Mouse (Mus musculus) kidney, adult 8-10 months (tissue): ENCODE data around the gene Abat.

ENCODE experiments used
- DNase-seq, 2 experiments: peaks; one replicate each; pipeline ENCODE4 v3.0.0; 2022

Gene Abat

GRCm38 (mm10) chr16:8513236-8513906 lies at the start of gene Abat:
Gene Abat, plus strand, starts transcription at chr16:8513429.
- peak; percentile 97 to 98 for DNase-seq

DNA sequence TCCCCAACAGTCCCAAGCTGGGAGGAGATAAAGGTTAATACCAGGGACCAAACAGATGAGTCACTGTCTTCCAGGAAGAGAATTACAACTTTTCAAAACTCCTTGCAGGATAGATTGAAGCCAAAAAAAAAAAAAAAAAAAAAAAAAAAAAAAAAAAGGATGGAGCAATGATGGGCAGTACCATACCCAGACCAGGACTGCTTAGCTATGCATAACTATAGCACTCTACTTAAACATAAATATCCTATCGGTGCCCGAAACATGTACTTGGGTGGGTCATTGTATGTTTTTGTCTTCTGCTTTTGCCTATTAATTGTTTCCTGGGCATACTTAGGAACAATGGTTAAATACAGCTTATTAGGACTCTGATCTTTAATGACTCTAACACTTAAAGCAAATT lies 43.1 kb upstream of the Abat start:
- DNase-seq = no peak

GRCm38 (mm10) chr16:8470603-8471481 lies 42.4 kb upstream of the Abat start, which contains the start of gene Mettl22:
Gene Mettl22, plus strand, starts transcription at chr16:8470788.
- peak; percentile 91 for DNase-seq

DNA sequence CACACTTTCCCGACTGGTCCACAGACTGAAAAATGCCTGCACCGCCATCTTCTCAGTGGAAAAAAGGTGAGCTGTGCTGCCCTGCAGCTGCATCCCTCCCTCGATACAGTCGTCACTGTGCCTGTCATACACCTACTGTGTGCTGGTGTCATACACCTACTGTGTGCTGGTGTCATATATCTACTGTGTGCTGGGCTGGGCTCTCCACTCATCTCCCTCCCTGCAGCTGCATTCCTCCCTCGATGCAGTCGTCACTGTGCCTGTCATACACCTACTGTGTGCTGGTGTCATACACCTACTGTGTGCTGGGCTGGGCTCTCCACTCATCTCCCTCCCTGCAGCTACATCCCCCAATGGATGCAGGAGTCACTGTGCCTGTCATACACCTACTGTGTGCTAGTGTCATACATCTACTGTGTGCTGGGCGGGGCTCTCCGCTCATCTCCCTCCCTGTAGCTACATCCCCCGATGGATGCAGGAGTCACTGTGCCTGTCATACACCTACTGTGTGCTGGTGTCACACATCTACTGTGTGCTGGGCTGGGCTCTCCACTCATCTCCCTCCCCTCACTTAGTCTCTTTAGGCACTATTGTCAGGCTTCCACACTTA lies 25.7 kb upstream of the Abat start:
- DNase-seq = no peak

DNA sequence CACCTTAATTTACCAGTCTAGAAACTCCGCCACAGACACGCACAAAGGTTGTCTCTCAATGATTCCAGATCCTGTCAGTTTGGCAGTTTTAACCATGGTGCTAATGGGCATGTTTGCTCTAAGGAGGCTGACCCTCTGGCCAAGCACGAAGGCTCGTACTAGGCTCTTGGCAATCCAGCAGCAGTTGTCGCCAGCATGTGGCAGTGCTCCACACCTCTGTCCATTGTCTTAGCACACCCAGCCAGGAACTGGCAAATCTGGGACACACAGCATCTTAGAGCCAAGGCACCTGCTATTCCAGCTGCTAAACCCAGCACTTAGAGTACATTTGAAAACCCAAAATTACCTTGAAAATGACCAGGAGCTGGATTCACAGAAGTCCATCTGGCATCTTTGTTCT lies 23.9 kb upstream of the Abat start:
- DNase-seq = no peak

DNA sequence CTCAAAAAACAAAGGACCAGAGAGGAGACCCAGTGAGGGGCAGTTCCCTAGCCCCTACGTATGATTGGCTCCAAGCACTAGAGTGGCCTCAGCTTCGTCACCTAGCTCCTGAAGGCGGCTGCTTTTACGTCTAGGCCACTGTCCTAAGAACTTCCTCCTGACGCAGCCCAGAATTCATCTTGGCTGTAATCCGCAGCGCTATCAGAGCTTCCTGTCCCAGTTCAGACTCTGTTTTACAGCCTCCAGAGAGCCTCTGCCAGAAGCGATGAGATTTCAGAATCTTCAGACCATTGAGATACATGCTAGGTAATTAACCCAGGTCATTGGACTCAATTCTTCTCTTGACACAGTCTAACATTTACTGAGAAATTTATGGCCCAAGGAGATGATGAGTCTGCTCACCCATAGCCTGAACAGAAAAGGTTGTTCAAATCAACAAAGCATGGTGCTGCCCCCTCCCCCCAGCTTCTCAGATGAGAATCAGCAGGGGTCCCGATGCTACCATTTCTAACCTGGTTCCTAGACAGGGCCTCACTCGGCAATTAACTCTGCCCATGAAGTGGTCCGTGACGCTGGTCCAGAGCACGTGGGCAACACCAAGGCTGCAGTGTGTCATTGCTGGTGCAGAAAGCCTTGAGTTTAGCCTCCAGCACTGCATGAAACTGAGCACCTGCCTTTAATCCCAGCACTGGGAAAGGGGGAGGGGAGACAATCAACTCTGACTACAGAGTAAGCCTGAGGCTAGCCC lies 21.3 kb upstream of the Abat start:
- peak in 1 of 2 experiments; percentile 15 for DNase-seq

- peak; percentile 60 to 68 for DNase-seq
These were observed 19.0 kb upstream of the Abat start for GRCm38 (mm10) chr16:8494268-8494667.

- no peak for DNase-seq
These were observed 16.3 kb upstream of the Abat start for GRCm38 (mm10) chr16:8496967-8497366.

- DNase-seq = no peak
These were observed 9.0 kb upstream of the Abat start for GRCm38 (mm10) chr16:8504271-8504670.

DNA sequence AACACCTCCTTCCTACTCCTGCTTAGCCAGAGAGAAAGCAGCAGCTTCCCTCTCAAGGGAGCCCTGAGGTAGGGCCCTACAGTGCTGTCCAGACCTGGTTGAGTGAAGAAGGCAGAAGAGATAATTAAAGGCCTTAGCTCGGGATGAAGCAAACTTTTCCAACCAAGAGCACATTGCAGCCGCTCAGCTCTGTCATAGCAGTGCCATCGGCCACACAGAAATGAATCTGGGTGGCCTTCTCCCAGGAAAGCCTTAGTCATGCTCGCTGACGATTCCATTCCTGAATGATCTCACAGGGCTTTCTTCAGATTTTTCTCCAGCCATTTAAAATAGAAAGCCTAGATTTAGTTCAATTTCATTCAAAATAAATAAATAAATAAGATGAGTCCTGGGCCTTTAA lies 3.3 kb upstream of the Abat start:
- DNase-seq = no peak

DNA sequence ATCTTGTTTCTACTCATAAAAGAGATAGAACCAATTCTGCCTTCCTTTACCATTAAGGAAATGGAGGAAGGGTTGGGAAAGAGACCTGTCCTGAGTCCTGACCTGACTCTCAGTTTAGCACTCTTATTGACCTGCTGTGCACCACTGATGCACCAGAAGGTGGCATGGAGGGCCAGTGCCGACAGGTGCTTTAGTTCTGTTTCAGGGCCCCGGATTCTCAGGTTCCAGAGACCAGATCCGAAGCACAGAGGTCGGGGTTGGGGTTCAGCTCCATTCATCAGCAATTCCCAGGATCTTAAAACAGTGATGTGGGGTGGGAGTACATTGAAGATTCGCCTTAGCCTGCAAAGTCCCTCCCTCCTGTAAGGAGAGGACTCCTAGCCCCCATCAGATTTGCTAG lies 399 bp upstream of the Abat start:
- DNase-seq = no peak

DNA sequence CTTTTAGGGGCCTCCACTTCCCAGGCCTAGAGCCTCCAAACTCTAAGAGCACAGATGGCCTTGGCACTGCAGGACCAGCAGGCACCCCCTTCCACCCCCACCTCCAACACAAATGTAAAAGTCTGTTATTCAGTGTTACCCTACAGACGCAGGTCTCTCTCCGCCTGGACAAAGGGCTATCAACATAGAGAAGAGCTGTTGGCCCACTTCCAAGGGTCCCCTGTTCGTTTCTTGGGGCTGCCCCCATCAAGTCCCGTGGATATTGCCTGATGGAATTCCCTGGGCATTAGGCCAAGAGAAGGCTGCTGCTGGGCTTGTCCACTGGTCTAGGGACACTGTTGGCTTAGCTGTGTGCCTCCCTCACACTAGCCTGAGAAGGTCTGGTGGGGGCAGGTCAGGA lies 951 bp downstream of the Abat start:
- DNase-seq = peak; percentile 60 to 72

DNA sequence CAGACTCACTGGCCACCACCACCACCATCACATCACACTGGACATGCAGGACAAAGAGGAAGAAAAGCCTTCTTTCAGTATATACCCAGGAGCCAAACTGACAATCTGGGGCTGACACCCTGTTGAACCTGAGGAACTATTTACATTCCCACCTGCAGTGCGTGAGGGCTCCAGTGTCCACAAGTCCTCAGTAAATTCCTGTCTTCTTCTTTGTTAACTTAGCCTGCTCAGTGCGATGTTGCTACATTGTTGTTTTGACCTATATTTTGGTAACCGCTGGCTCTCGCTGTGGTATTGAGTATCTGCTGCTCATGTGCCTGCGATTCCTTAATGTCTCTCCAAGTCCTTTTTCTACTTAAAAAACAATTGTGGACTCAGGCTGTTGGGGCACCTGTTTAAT lies 7.3 kb downstream of the Abat start:
- DNase-seq = no peak

GRCm38 (mm10) chr16:8521322-8521721 lies 8.1 kb downstream of the Abat start:
- no peak for DNase-seq

- DNase-seq = peak; percentile 31 to 32
These were observed 10.4 kb downstream of the Abat start for GRCm38 (mm10) chr16:8523480-8524144.

DNA sequence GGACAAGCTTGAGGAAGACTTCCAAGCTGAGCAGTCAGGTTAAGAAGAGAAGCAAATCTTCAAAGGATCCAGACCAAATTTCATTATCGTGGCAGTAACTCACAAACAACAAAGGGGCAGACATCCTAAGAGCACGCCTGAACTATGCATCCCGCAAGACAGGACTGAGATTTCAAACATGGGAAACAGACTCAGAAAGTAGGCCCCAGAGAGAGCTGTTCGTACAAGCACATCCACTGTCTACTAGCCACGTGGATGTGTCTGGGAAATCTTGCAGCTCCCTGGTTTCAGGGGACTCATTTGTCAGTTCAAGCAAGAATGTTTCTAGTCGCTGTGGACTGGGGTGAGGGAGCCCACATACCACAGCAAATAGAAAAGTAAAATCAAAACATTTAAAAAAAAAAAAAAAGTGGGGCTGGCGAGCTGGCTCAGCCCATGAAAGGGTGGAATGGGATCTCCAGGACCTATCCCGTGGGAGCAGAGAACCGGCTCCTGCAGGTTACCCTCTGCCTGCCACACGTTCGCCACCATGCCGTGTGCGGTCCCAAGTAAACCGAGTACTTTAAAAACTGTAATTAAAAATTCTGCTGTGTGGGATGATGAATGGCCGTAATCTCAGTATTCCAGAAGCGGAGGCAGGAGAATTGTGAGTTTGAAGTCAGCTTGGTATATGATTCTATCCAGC lies 11.1 kb downstream of the Abat start:
- DNase-seq = no peak

GRCm38 (mm10) chr16:8525293-8525692 lies 12.1 kb downstream of the Abat start:
- no peak for DNase-seq

DNA sequence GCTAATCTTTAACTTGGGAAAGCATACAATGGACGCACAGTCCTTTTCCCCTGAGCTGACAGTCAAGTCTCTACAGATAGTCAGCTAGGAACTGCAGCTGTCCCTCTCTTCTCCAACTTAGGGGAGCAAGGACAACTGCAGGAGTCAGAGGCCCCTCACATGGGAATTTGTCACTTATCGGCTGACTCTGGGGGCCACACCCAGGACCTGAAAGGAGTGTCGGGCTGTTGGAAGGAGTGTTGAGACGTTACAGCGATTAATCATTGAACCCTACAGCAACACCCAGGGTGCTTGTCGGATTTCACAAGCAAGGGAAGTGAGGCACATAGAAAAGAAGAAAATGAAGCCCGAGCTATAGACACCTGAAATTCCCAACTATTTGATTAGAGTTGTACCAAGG lies 12.6 kb downstream of the Abat start:
- no peak for DNase-seq

DNA sequence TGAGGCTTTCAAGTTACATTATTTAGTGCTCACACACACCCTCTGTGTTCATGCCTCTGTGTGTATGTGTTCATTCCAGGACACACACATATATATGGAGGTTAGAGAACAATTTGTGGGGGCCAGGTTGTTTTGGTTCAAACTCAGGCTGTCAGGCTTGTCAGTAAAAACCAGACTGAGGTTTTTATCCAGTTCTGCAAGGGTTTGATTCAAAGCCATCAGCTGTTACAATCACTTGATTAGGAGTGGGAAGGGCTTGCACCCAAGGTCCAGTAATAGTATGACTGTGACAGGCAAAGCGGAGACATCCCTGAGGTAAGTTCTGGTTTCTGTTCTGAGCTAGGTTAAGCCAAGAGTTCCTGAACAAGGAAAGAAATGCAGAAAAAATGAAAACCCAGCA lies 16.2 kb downstream of the Abat start:
- no peak for DNase-seq

DNA sequence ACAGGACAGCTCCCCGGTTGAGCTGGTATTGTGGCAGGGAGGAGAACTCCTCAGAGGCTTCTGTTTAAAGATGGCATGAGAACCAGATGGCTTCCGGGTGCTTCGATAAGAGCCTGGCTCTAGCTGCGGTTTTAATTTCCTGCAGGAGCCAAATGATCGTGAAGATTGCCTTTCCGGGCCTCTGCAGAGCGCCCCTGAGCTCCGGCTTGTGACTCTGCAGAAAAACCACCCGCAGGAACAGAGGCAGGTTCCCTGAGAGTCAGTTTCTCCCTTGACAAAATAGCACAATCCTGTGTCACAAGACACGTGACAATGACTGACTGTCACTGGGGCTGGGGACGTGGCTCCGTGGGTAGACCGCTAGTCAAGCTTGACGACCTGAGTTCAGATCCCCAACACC lies 16.8 kb downstream of the Abat start:
- DNase-seq = no peak

GRCm38 (mm10) chr16:8532461-8532860 lies 19.2 kb downstream of the Abat start:
- no peak for DNase-seq

GRCm38 (mm10) chr16:8532894-8533293 lies 19.7 kb downstream of the Abat start:
- no peak for DNase-seq
